Mouse (Mus musculus) heart, postnatal 10 days (tissue): ENCODE data around the gene Tspan2. TPM values are rescaled to one million over a fixed set of nuclear protein-coding genes. Genes with fewer than 3 reads are reported as not detected.

Experiments used
- DNase-seq, 2 experiments: peaks; one replicate each; pipeline ENCODE4 v3.0.0; 2021
- intact Hi-C: fragments of 180-260 bp; cut with DNase I; formaldehyde crosslinking; loops from one replicate; pipeline ENCODE4 v1.15.1; 2025
- total RNA-seq, 2 experiments: library from RNA; stranded (reverse); gene quantifications; 2 replicates each; pipeline ENCODE4 v1.2.3; 2021

The Tspan2 gene
- total RNA-seq, 2 experiments from 2014 or later, result 30.9 to 31.9 TPM

DNA sequence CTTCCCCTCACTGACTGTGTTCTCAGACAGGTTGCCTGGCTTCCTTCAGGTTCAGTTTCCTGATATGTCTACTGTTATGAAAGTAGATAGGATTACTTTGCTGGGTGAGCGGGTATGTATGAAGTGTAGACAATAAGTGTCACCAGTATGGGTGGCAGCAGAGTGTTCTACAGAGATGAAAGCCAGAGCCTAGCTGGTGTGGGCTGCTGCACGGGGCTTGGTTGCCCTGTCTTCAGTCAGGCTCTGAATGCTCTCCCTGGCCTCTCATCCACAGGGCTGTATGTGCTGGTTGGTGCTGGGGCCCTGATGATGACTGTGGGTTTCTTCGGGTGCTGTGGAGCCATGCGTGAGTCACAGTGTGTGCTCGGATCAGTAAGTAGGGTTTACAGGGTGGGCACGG lies 22.7 kb downstream of the Tspan2 start:
- no peak for DNase-seq
- intact Hi-C loops, result loop anchor here (2.0 kb wide), 1 partner anchor 22 kb away; the partner anchor contains the start of gene Tspan2

DNA sequence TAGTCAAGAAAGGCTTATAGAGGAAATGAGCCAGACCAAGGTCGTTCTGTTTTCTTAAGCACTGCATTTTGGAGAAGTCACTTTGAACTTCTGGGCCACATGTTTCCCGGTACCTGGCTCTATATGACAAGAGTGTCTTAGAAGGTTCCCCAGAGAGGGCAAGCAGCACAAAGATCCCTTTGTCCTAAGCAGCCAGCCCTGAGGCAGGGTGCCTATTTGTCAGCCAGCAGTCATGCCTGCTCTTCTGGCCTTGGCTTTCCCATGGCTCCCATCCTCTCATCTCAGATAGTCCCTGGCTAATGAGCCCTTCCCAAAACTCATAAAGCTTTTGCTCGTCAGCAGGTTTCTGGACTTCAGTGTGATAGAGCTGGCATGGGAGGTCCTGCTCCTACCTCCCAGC lies 25.9 kb downstream of the Tspan2 start:
- DNase-seq, result no peak
- intact Hi-C loops, result loop anchor here (5.0 kb wide), 1 partner anchor 43 kb away; no protein-coding TSS in a partner anchor

DNA sequence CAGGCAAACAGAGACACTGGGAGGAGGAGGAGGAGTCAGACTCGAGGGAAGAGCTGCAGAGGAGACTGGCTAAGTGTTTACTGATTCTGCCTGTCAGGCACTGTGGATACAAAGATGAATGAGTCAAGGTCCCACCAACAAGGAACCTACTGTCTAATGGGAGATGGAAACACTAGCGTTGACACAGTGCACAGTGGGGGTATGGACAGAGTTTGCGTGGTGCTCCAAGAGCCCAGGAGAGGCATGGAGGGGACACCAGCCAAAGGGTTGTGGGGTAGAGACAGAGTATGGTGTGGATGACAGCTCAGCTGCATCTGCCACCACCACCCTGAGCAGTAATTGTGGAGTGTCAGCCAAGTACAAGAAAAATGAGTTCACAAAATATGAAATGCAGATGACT lies 28.1 kb downstream of the Tspan2 start:
- no peak for DNase-seq
- intact Hi-C loops, result loop anchor here (5.0 kb wide), 1 partner anchor 45 kb away; no protein-coding TSS in a partner anchor

DNA sequence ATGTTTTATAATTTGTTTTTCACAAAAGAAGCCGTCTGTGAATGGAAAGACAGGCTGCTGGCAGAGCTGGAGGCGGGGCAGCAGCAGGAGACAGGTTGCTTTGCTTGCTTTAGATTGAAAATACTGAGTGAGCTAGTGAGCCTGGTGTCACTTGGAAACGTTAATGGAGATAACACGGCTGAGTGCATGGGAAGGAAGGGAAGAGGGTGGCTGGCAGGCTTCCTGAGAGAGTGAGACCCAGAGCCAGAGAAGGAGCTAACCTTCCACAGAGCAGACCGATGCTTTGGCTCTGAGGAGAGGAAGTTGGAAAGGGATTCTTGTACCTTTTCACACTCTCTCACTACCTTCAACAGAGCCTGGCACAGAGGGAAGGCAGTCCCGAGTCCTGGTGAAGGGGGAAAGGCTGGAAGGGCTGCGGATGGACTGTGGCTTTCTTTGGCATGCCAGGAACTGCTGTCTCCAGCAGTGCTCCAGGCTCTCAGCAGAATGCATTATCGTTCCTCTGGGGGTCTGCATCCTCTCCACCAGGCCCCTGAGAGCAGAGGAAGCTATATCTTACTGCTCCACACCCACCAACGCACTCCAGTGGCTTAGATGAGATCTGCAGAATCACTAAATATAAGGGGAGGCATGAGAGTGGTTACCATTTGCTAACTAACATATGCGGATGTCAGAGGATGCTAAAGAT lies 29.5 kb downstream of the Tspan2 start:
- peak; percentile 54 to 56 for DNase-seq
- intact Hi-C loops, result loop anchor here (5.0 kb wide), 1 partner anchor 47 kb away; no protein-coding TSS in a partner anchor

DNA sequence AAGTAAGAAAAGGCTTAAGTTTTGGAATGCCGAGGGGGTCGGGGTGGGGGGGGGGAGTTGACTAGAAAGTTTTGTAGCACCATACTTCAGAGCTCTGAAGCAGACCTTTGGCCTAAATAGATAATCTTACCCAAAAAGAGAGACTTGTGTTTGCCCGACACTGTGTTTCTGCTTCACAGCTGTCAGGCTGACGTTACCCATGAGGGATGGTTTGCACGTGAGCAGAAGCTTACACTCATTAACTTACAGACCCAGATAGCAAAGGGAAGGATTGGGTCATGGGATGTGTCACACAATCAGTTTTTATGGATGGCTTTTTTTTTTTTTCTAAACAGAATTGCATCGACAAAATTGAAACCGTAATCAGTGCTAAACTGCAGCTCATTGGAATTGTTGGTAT lies 30.5 kb downstream of the Tspan2 start:
- intact Hi-C loops, result loop anchor here (5.0 kb wide), 1 partner anchor 48 kb away; no protein-coding TSS in a partner anchor
- DNase-seq, result no peak

DNA sequence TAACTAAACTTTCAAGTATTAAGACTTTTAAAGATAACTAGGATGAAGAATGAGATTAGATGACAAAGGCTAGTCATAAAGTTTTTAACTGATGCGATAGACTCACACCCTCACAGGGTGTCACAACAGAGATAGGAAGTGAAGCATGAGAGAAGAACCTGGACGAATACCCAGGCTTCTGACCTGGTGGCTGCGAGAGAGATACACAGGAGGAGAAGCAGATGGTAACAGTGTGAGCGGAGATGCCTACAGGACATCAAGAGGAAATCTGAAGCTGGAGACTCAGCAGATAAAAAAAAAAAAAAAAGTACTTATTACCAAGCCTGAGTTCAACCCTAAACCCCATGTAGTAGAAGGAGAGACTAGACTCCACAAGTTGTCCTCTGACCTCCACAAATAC lies 38.7 kb downstream of the Tspan2 start:
- intact Hi-C loops, result no loop called here
- no peak for DNase-seq

DNA sequence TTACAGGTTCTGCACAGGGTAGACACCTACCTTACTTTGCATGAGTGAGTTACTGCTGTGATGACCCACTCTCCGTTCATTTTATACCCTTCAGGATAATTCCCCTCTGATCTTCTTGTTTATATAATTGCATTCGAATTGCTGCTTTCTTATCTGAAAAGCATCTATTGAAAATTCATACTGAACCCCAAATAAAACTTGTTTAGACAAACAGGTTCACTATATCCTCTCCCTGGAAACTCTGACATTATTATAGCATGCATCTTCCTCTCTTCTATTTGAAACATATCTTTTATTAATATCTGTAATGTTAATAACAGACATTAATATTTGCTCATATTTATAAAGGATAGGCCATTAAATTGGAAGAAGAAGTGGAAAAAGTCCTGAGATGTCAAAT lies 48.3 kb downstream of the Tspan2 start, which contains the start of gene Tshb:
Gene Tshb, minus strand, starts transcription at position 101 of the 400 bp plus-strand sequence.
- intact Hi-C loops, result no loop called here
- no peak for DNase-seq

DNA sequence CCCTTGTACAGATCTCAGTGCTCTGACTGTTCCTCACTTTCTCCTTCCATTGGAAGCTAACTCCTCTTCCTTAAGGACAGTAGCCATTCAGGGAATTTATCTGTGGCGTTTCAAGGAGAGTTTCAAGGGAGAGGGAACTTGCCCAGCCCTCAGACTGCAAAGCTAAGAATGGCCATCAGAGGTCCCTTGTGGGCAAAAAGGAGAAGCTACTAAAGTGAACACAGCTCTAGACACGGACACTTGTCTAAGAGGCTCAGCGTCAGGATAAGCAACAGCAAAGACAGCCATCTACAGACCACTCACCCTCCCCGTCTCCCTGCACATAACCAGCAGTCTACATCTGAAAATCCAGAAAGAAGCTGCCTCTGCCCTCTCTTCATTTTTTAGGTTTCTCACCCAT lies 53.0 kb downstream of the Tspan2 start:
- no peak for DNase-seq
- intact Hi-C loops, result no loop called here

DNA sequence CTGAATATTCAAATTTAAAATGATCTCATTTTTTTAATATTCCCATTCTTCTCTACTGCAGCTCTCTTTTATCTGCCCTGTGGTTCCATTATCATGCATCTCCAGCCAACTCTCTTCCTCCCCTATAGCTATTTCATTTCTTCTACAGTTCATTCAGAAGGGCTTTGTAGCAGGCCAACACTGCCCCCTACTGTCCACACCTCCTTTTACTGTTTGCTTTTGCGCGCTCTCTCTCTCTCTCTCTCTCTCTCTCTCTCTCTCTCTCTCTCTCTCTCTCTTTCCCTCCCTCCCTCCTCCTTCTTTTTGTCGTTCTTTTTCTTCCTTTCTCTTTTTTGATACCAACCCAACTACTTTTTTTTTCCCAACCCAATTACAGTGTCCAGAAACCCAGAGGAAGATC lies 69.6 kb downstream of the Tspan2 start:
- DNase-seq, result peak; percentile 82 to 89
- intact Hi-C loops, result loop anchor here (1.0 to 10.0 kb wide), 4 partner anchors 89 to 553 kb away; no protein-coding TSS in a partner anchor

DNA sequence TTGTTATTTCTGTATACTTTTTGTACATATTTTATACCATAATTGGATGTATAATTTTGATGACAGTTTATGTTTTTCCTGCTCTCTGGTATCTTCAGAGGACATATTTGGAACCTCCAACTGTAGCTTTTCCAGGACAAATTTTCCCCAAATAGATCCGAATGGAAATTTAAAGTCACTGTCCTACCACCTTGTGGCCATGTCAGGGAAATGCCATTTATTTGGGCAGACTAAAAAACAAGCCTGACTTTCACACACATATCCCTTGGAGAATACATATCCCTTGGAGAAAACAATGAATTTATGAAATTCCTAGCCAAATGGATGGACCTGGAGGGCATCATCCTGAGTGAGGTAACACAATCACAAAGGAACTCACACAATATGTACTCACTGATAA lies 108.1 kb downstream of the Tspan2 start:
- intact Hi-C loops, result no loop called here
- peak in 1 of 2 experiments; percentile 2 for DNase-seq

DNA sequence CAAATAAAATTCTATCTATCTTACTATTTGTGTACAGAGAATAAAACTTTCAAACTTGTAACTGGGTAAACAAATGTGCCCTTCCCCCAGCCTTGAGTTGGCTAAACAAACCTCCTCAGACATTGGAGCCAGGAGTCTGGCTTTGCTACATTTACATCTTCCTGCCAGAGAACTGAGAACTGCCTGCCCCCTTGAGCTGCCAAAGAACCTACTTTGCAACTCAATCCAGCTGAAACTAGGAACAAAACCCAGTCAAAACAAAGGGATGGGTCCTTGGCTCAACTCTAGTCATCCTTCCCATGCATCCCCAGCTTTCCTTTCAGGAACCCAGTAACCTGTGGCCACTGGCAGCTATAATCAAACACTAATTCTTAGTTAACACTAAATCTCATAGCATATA lies 114.3 kb downstream of the Tspan2 start:
- intact Hi-C loops, result no loop called here
- no peak for DNase-seq

Other genes starting within 250 kb of the Tspan2 start
- gene Tshb, start 48.2 kb downstream of the Tspan2 start, total RNA-seq, result not detected
- gene Sycp1, start 201.6 kb downstream of the Tspan2 start, total RNA-seq, result under 1 TPM in 1 of 2 experiments, not detected in 1; 0.10 TPM
- gene Nr1h5, start 229.6 kb downstream of the Tspan2 start, total RNA-seq, result not detected